Mouse (Mus musculus) embryonic facial prominence, embryonic 15.5 days (tissue): ENCODE data around the gene Uqcrh. TPM values are rescaled to one million over a fixed set of nuclear protein-coding genes. Genes with fewer than 3 reads are reported as not detected.
A peak's percentile ranks its signal among the peaks of the same experiment; 100 is the strongest.

ENCODE experiments used
- ATAC-seq: fragments of 200-750 bp; cut with Nextera tagmentation; 2 replicates; pipeline ENCODE4 v1.8.0; 2017; ENCODE audit warnings: low read depth, moderate TSS enrichment; ENCODE audit not compliant: insufficient number of reproducible peaks, low FRiP score, low TSS enrichment
- H3K27ac ChIP-seq: fragments of 300-500 bp; sonication (generic); replicated peaks from 2 replicates; pipeline ENCODE4 v1.5.1; 2015; ENCODE audit warnings: mild to moderate bottlenecking, inconsistent platforms
- H3K27me3 ChIP-seq: fragments of 300-500 bp; sonication (generic); 2 replicates; pipeline ENCODE4 v1.6.1; 2015; ENCODE audit warnings: inconsistent platforms
- H3K36me3 ChIP-seq: fragments of 300-500 bp; sonication (generic); 2 replicates; pipeline ENCODE4 v1.6.1; 2015; ENCODE audit warnings: mild to moderate bottlenecking, inconsistent platforms
- H3K4me1 ChIP-seq: fragments of 300-500 bp; sonication (generic); 2 replicates; pipeline ENCODE4 v1.6.1; 2015; ENCODE audit warnings: inconsistent platforms
- H3K4me2 ChIP-seq: fragments of 300-500 bp; sonication (generic); replicated peaks from 2 replicates; pipeline ENCODE4 v1.6.1; 2015; ENCODE audit warnings: mild to moderate bottlenecking, inconsistent platforms
- H3K4me3 ChIP-seq: fragments of 300-500 bp; sonication (generic); replicated peaks from 2 replicates; pipeline ENCODE4 v1.5.1; 2015; ENCODE audit warnings: mild to moderate bottlenecking, inconsistent platforms
- H3K9ac ChIP-seq: fragments of 300-500 bp; sonication (generic); 2 replicates; pipeline ENCODE4 v1.6.1; 2015; ENCODE audit warnings: inconsistent platforms
- H3K9me3 ChIP-seq: fragments of 300-500 bp; sonication (generic); replicated peaks from 2 replicates; pipeline ENCODE4 v1.6.1; 2016; ENCODE audit warnings: inconsistent platforms
- WGBS: fragments of 180-500 bp; shearing (Covaris S2); methylation state at CpG from one replicate; pipeline ENCODE4 v1.1.7; 2015; 5-methylcytosine and 5-hydroxymethylcytosine counted together
- polyA plus RNA-seq: library from polyadenylated mRNA; unstranded; fragments of >200 nt; fragmentation: Nextera tagmentation; extraction: Ambion mirVana; gene quantifications from 2 replicates; pipeline ENCODE4 v1.2.1, GENCODE M21; 2015

Uqcrh gene
- polyA plus RNA-seq, 1 experiment from 2014 or later = 472 TPM

GRCm38 (mm10) chr4:116077240-116078095 lies 2.6 kb upstream of the Uqcrh start:
- Histone ChIP-seq H3K9ac (peak overlapping the region; percentile 100), H3K27ac (peak overlapping the region; percentile 98), H3K27me3 (no peaks in the 10 kb centered on the region), H3K4me2 (peak overlapping the region; percentile 73), H3K4me3 (peak overlapping the region; percentile 97), H3K36me3 (peaks cover 20% of the 10 kb centered on the region), H3K4me1 (peaks cover 28% of the 10 kb centered on the region), H3K9me3 (no peaks in the 10 kb centered on the region)
- 54% methylated on average over 3 of the region's 3 CpGs for WGBS
- no peak for ATAC-seq

GRCm38 (mm10) chr4:116076369-116077231 lies 1.7 kb upstream of the Uqcrh start:
- Histone ChIP-seq H3K36me3 (peaks cover 14% of the 10 kb centered on the region), H3K27me3 (no peaks in the 10 kb centered on the region), H3K4me1 (peaks cover 28% of the 10 kb centered on the region), H3K27ac (peak overlapping the region; percentile 98), H3K4me2 (peak overlapping the region; percentile 73), H3K9ac (peak overlapping the region; percentile 100), H3K9me3 (no peaks in the 10 kb centered on the region), H3K4me3 (peak overlapping the region; percentile 97)
- 2% methylated on average over 37 of the region's 37 CpGs for WGBS
- ATAC-seq = peak; percentile 11; the same call in 1 of the 2 replicates

DNA sequence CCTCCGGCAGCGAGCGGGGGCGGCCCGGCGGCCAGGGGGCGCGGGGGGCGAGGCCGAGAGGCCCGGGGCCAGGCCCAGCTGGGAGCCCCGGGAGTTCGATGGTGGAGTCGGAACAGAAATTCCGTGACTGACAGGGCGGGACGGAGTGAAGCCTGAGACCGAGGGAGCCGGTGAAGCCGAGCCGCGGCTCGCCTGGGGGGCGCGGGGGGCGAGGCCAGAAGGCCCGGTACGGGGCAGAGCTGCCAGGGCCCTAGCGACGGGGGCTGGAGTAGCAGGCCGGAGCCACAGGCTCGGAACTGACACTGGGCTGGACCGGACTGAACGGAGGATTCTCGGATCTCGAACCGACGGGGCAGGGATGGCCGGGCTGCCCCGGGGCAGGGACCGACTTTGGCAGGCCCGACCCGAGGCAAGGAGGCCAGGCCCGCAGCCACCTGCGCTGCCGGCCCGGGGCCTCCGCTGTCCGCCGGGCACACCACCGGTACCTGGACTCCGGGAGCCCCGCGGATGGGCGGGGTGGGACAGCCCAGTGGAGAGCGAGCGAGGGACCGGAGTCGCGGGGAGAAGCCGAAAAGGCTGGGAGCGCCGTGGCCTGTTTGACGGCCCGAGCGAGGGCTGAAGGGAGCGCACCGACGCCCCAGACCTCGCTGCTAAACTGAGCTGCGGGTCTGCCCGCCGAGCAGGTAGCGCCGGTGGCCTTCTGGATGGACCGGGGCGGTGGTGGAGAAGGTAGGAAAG lies 929 bp upstream of the Uqcrh start:
- peak overlapping the region; percentile 100 for H3K9ac ChIP-seq
- WGBS = 1% methylated on average over 77 of the region's 77 CpGs
- no peaks in the 10 kb centered on the region for H3K27me3 ChIP-seq
- H3K36me3 ChIP-seq = peaks cover 6% of the 10 kb centered on the region
- H3K4me1 ChIP-seq = peaks cover 28% of the 10 kb centered on the region
- no peaks in the 10 kb centered on the region for H3K9me3 ChIP-seq
- peak; percentile 68 for ATAC-seq
- peak overlapping the region; percentile 97 for H3K4me3 ChIP-seq
- H3K27ac ChIP-seq = peak overlapping the region; percentile 98
- H3K4me2 ChIP-seq = peak overlapping the region; percentile 73

- no peaks in the 10 kb centered on the region for H3K9me3 ChIP-seq
- H3K4me1 ChIP-seq = peaks cover 28% of the 10 kb centered on the region
- H3K36me3 ChIP-seq = peaks cover 13% of the 10 kb centered on the region; the same call in 1 of the 2 replicates
- H3K27me3 ChIP-seq = no peaks in the 10 kb centered on the region
- peak overlapping the region; percentile 73 for H3K4me2 ChIP-seq
- peak overlapping the region; percentile 97 for H3K4me3 ChIP-seq
- no peak for ATAC-seq
- peak overlapping the region; percentile 100 for H3K9ac ChIP-seq
- peak overlapping the region; percentile 98 for H3K27ac ChIP-seq
- 3% methylated on average over 8 of the region's 8 CpGs for WGBS
Observed at GRCm38 (mm10) chr4:116074145-116074675, 661 bp downstream of the Uqcrh start.

- peaks cover 24% of the 10 kb centered on the region for H3K36me3 ChIP-seq
- H3K27me3 ChIP-seq = no peaks in the 10 kb centered on the region
- 0 out of 2 replicates have a peak overlapping the region, but pooled peaks have one; percentile 7 for H3K4me3 ChIP-seq
- WGBS = 50% methylated on average over 4 of the region's 4 CpGs
- H3K4me1 ChIP-seq = peaks cover 28% of the 10 kb centered on the region
- no peak for ATAC-seq
- H3K4me2 ChIP-seq = no peak overlapping the region
- no peak overlapping the region for H3K9ac ChIP-seq
- no peaks in the 10 kb centered on the region for H3K9me3 ChIP-seq
- no peak overlapping the region for H3K27ac ChIP-seq
Observed at GRCm38 (mm10) chr4:116073146-116073545, 1.7 kb downstream of the Uqcrh start.

DNA sequence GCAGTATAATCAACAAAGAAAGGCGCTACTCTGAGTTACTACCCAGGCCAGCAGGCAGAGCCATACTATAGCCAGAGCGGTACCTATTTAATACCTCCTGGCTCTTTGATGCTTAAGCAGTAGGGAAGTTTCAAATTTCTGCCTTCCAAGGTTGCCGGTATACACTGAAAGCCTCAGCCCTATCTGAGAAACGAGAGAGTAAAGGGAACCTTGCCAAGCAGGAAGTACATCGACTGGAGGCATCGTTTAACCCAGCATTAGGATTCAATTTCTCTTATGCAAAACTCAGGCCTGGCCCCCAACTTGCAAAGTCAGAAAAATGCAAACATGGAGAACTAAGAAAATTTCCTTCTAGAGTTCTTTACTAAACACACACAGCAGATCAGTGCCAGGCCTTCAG lies 4.8 kb downstream of the Uqcrh start:
- Histone ChIP-seq H3K9me3 (no peaks in the 10 kb centered on the region), H3K4me1 (peaks cover 13% of the 10 kb centered on the region), H3K36me3 (peaks cover 42% of the 10 kb centered on the region), H3K4me3 (no peak overlapping the region), H3K9ac (no peak overlapping the region), H3K27me3 (no peaks in the 10 kb centered on the region), H3K4me2 (no peak overlapping the region), H3K27ac (no peak overlapping the region)
- ATAC-seq = no peak
- WGBS = 66% methylated on average over 6 of the region's 6 CpGs

- WGBS = 50% methylated on average over 1 of the region's 1 CpGs
- no peaks in the 10 kb centered on the region for H3K9me3 ChIP-seq
- no peak for ATAC-seq
- no peak overlapping the region for H3K9ac ChIP-seq
- H3K4me2 ChIP-seq = no peak overlapping the region
- peaks cover 26% of the 10 kb centered on the region for H3K36me3 ChIP-seq
- H3K4me1 ChIP-seq = no peaks in the 10 kb centered on the region
- H3K4me3 ChIP-seq = no peak overlapping the region
- H3K27ac ChIP-seq = no peak overlapping the region
- no peaks in the 10 kb centered on the region for H3K27me3 ChIP-seq
Observed at GRCm38 (mm10) chr4:116063855-116064254, 11.0 kb downstream of the Uqcrh start.

DNA sequence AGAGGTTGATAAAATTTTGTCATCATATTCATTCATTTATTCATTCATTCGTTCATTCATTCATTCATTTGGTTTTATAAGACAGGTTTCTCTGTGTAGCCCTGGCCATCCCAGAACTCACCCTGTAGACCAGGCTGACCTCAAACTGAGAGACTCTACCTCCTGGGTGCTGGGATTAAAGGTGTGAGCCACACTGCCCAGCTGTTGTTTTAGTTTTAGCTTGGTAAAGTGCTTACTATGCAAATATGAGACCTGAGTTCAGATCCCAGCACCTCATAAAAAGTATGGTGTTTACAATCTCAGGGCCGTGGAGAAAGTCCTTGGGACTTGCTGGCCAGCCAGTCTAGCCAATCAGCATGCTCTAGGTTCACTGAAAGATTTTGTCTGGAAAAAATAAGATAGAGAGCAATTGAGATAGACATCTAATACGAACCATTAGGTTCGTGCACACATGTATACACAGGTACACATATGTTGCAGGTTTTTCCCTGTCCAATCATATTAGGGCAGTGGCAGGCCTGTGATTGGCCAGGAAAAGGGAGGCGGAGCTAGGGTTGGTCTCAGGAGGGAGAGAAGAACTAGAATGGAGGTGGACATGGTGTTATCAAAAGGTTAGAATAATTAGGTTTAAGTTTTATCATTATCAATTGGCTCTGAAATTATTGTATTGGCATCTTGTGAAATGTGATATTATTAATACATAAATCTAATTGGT lies 15.7 kb downstream of the Uqcrh start:
- no peaks in the 10 kb centered on the region for H3K36me3 ChIP-seq
- no peak overlapping the region for H3K27ac ChIP-seq
- H3K4me1 ChIP-seq = 0 out of 2 replicates have a peak, but pooled peaks cover 4% of the 10 kb centered on the region
- 76% methylated on average over 5 of the region's 5 CpGs for WGBS
- no peak for ATAC-seq
- no peak overlapping the region for H3K4me3 ChIP-seq
- H3K9me3 ChIP-seq = no peaks in the 10 kb centered on the region
- H3K9ac ChIP-seq = no peak overlapping the region
- H3K27me3 ChIP-seq = no peaks in the 10 kb centered on the region
- no peak overlapping the region for H3K4me2 ChIP-seq

GRCm38 (mm10) chr4:116057559-116057958 lies 17.3 kb downstream of the Uqcrh start:
- H3K4me2 ChIP-seq = no peak overlapping the region
- H3K27ac ChIP-seq = no peak overlapping the region
- H3K36me3 ChIP-seq = no peaks in the 10 kb centered on the region
- 3% methylated on average over 1 of the region's 1 CpGs for WGBS
- H3K4me3 ChIP-seq = no peak overlapping the region
- H3K27me3 ChIP-seq = no peaks in the 10 kb centered on the region
- peaks cover 13% of the 10 kb centered on the region for H3K4me1 ChIP-seq
- no peak overlapping the region for H3K9ac ChIP-seq
- no peaks in the 10 kb centered on the region for H3K9me3 ChIP-seq
- no peak for ATAC-seq

GRCm38 (mm10) chr4:116053399-116053961 lies 21.4 kb downstream of the Uqcrh start, which contains the start of gene Nsun4:
Gene Nsun4 (minus strand): TSS chr4:116053876.
- H3K4me3 ChIP-seq = peak within 1 kb of the TSS; percentile 67

More at GRCm38 (mm10) chr4:116053399-116053961, 21.4 kb downstream of the Uqcrh start, which contains the start of gene Nsun4:
- Histone ChIP-seq H3K4me1 (peaks cover 19% of the 10 kb centered on the region), H3K9me3 (no peaks in the 10 kb centered on the region), H3K36me3 (no peaks in the 10 kb centered on the region; the same call in 1 of the 2 replicates), H3K27ac (peak within 1 kb of the TSS; percentile 97), H3K4me2 (peak within 1 kb of the TSS; percentile 79), H3K27me3 (no peaks in the 10 kb centered on the region), H3K9ac (peak within 1 kb of the TSS; percentile 48)
- peak; percentile 96 for ATAC-seq
- under 1% methylated on average over 35 of the region's 35 CpGs for WGBS
